Mouse (Mus musculus): ENCODE results near the gene Aplf. TPM values are rescaled to one million over a fixed set of nuclear protein-coding genes. Genes with fewer than 3 reads are reported as not detected.
A peak's percentile ranks its signal among the peaks of the same experiment; 100 is the strongest.

Aplf gene
- polyA plus RNA-seq, 2 experiments, result 10.3 to 14.3 TPM

DNA sequence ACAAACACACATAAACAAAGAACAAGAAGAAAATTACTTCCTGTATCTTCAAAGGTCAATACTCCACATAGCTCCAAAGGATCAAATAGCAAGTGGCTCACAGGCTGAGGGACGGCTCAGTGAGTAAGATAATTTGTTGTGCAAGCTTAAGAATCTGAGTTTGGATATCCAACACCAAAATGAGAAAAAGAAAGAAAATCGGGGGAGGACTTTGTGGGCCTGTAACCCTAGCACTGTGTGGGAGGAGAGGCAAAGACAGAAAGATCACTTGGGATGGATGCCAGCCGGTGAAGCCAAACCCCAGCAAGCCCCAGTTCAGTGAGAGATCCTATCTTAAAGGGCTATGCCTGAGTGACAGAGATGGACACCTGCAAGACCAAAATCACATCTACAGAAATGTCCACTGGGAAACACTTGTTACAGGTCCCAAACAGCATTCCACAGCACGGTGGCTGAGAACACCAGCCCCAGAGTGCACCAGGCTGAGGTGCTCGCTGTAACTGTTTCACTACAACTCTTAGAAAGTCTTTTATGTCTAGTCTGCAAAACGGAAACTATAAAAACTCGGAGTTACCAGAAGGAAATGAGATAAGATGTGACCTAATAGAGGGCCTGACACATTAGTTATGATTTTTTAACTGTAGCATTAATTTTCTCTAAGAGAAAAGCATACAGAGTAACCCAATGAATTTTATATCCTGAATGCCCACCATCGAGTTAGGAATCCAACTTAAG lies 17.9 kb downstream of the Aplf start:
- no peak overlapping the region for H3K4me3 ChIP-seq (replicated peaks; ENCODE audit: low read length)
- no peaks in the 10 kb centered on the region for H3K4me1 ChIP-seq (ENCODE audit: control insufficient read depth, insufficient read depth, low read length)
- H3K9me3 ChIP-seq (ENCODE audit: control insufficient read depth, low read length), result no peaks in the 10 kb centered on the region
- TF ChIP-seq POLR2A (IDR thresholded peaks at IDR 0.05; ENCODE audit: borderline replicate concordance, extremely low read depth, insufficient read depth, insufficient read length), result no peak
- no peak overlapping the region for H3K27ac ChIP-seq (replicated peaks; ENCODE audit: low read depth, low read length)
- H3K36me3 ChIP-seq (ENCODE audit: control insufficient read depth, insufficient read depth, low read length), result peaks cover 6% of the 10 kb centered on the region
- no peak overlapping the region for H3K4me2 ChIP-seq (replicated peaks; ENCODE audit: low read depth, low read length, severe bottlenecking)
- ATAC-seq (ENCODE audit: low FRiP score, low read depth) (no peak), DNase-seq (ENCODE audit: low spot score) (no peak)
- H3K27me3 ChIP-seq (ENCODE audit: control insufficient read depth, insufficient read depth, low read length), result no peaks in the 10 kb centered on the region
- WGBS, result 64% methylated on average over 8 of the region's 8 CpGs
- H3K9ac ChIP-seq (ENCODE audit: low read depth, low read length, severe bottlenecking), result no peak overlapping the region

DNA sequence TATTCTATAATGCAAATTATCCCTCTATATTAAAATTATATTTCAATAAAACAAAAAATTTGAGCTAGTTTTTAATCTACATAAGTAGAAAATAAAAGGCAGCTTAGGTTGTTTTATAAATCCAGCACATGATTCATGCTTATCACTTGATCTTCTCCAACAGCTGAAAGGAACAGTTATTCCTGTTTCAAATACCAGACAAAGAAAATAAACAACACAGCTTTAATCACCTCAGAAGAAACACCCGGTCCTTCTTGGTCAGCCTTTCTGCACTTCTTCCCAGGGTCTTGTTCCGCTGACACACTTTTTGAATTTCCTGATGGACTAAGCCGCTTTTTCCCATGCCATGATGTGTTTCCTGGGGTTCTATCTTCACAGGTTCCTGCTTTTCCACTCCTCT lies 18.5 kb downstream of the Aplf start:
- H3K4me2 ChIP-seq (replicated peaks; ENCODE audit: low read depth, low read length, severe bottlenecking), result no peak overlapping the region
- peaks cover 6% of the 10 kb centered on the region for H3K36me3 ChIP-seq (ENCODE audit: control insufficient read depth, insufficient read depth, low read length)
- no peak for ATAC-seq (ENCODE audit: low FRiP score, low read depth)
- H3K27me3 ChIP-seq (ENCODE audit: control insufficient read depth, insufficient read depth, low read length), result no peaks in the 10 kb centered on the region
- WGBS, result 68% methylated on average over 3 of the region's 3 CpGs
- TF ChIP-seq POLR2A (IDR thresholded peaks at IDR 0.05; ENCODE audit: borderline replicate concordance, extremely low read depth, insufficient read depth, insufficient read length), result no peak
- no peak overlapping the region for H3K27ac ChIP-seq (replicated peaks; ENCODE audit: low read depth, low read length)
- no peaks in the 10 kb centered on the region for H3K4me1 ChIP-seq (ENCODE audit: control insufficient read depth, insufficient read depth, low read length)
- H3K4me3 ChIP-seq (replicated peaks; ENCODE audit: low read length), result no peak overlapping the region
- no peak overlapping the region for H3K9ac ChIP-seq (ENCODE audit: low read depth, low read length, severe bottlenecking)
- no peaks in the 10 kb centered on the region for H3K9me3 ChIP-seq (ENCODE audit: control insufficient read depth, low read length)
- no peak for DNase-seq (ENCODE audit: low spot score)

DNA sequence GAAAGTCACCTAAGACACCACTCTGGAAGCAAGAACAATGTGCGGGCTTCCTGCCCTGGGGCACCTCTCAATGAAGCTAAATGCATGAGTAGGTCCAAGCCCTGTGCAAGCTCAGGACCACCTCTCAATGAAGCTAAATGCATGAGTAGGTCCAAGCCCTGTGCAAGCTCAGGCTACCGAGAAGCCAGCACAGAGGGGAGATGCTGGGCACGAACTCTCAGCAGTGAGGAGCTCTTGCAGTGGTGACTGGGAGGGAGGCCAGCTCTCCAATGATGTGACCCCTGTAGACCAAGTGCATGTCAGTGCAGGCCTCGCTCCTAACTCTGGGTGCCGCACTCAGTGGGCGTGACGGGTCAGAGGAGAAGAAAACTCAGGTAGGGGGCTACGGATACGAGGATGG lies 19.3 kb downstream of the Aplf start:
- no peaks in the 10 kb centered on the region for H3K4me1 ChIP-seq (ENCODE audit: control insufficient read depth, insufficient read depth, low read length)
- no peaks in the 10 kb centered on the region for H3K9me3 ChIP-seq (ENCODE audit: control insufficient read depth, low read length)
- H3K27ac ChIP-seq (replicated peaks; ENCODE audit: low read depth, low read length), result no peak overlapping the region
- no peak overlapping the region for H3K9ac ChIP-seq (ENCODE audit: low read depth, low read length, severe bottlenecking)
- ATAC-seq (ENCODE audit: low FRiP score, low read depth) (no peak), DNase-seq (ENCODE audit: low spot score) (no peak)
- WGBS, result 96% methylated on average over 9 of the region's 9 CpGs
- peaks cover 6% of the 10 kb centered on the region; the same call in 1 of the 2 replicates for H3K36me3 ChIP-seq (ENCODE audit: control insufficient read depth, insufficient read depth, low read length)
- TF ChIP-seq POLR2A (IDR thresholded peaks at IDR 0.05; ENCODE audit: borderline replicate concordance, extremely low read depth, insufficient read depth, insufficient read length), result no peak
- no peak overlapping the region for H3K4me2 ChIP-seq (replicated peaks; ENCODE audit: low read depth, low read length, severe bottlenecking)
- no peaks in the 10 kb centered on the region for H3K27me3 ChIP-seq (ENCODE audit: control insufficient read depth, insufficient read depth, low read length)
- H3K4me3 ChIP-seq (replicated peaks; ENCODE audit: low read length), result no peak overlapping the region

DNA sequence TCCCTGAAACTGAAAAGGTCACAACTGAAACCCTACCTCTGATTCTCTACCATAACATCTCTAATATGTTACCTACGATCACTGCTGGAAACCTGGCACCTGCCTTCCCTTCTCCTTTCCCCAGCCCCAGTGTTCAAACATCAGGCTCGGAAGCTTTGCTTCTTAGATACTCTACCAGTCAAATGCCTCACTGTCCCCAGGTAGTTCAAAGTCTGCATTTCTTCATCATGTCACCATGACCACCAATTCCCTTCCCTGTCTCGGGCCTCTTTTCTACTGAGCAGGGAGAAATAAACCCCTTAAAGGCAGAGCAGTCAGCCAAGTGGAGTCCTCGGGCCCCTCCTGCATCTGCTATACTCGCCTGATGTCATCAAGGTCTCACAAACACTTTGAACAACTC lies 20.2 kb downstream of the Aplf start:
- no peaks in the 10 kb centered on the region for H3K4me1 ChIP-seq (ENCODE audit: control insufficient read depth, insufficient read depth, low read length)
- no peak overlapping the region for H3K4me3 ChIP-seq (replicated peaks; ENCODE audit: low read length)
- no peak overlapping the region for H3K9ac ChIP-seq (ENCODE audit: low read depth, low read length, severe bottlenecking)
- DNase-seq (ENCODE audit: low spot score) (no peak), ATAC-seq (ENCODE audit: low FRiP score, low read depth) (no peak)
- no peak for TF ChIP-seq POLR2A (IDR thresholded peaks at IDR 0.05; ENCODE audit: borderline replicate concordance, extremely low read depth, insufficient read depth, insufficient read length)
- H3K36me3 ChIP-seq (ENCODE audit: control insufficient read depth, insufficient read depth, low read length), result peaks cover 6% of the 10 kb centered on the region; the same call in 1 of the 2 replicates
- no peak overlapping the region for H3K27ac ChIP-seq (replicated peaks; ENCODE audit: low read depth, low read length)
- no peak overlapping the region for H3K4me2 ChIP-seq (replicated peaks; ENCODE audit: low read depth, low read length, severe bottlenecking)
- H3K9me3 ChIP-seq (ENCODE audit: control insufficient read depth, low read length), result no peaks in the 10 kb centered on the region
- no peaks in the 10 kb centered on the region for H3K27me3 ChIP-seq (ENCODE audit: control insufficient read depth, insufficient read depth, low read length)
- WGBS, result 84% methylated on average over 5 of the region's 5 CpGs

DNA sequence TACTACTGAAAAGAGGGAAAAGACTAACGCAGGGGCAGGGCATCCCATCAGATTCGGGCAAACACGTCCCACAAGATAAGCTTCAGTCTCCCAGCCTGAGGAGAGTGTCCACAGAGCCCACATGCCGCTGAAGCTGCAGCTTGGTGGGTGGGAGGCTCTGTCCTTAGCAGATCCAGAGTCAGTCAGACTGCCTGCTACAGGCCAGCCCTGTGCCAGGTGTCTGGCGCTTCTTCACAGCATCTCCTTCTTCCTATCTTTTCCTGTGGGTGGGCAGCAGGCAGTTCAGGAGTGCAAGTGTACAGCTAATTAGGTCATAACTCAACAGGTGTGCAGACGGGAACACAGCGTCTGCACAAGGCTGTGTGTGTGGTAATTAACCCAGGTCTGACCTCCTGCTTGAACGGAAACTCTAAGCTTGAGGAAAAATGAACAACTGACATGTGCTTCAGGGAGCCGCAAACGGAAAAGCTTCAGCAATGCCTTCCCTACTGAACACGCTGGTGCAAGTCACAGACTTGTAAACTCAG lies 33.8 kb downstream of the Aplf start:
- H3K36me3 ChIP-seq (ENCODE audit: control insufficient read depth, insufficient read depth, low read length), result no peaks in the 10 kb centered on the region
- H3K9ac ChIP-seq (ENCODE audit: low read depth, low read length, severe bottlenecking), result no peak overlapping the region
- no peak overlapping the region for H3K4me2 ChIP-seq (replicated peaks; ENCODE audit: low read depth, low read length, severe bottlenecking)
- no peak for TF ChIP-seq POLR2A (IDR thresholded peaks at IDR 0.05; ENCODE audit: borderline replicate concordance, extremely low read depth, insufficient read depth, insufficient read length)
- no peak overlapping the region for H3K4me3 ChIP-seq (replicated peaks; ENCODE audit: low read length)
- H3K4me1 ChIP-seq (ENCODE audit: control insufficient read depth, insufficient read depth, low read length), result no peaks in the 10 kb centered on the region
- no peak overlapping the region for H3K27ac ChIP-seq (replicated peaks; ENCODE audit: low read depth, low read length)
- ATAC-seq (ENCODE audit: low FRiP score, low read depth) (no peak), DNase-seq (ENCODE audit: low spot score) (peak; percentile 22)
- H3K9me3 ChIP-seq (ENCODE audit: control insufficient read depth, low read length), result no peaks in the 10 kb centered on the region
- 30% methylated on average over 11 of the region's 11 CpGs for WGBS
- H3K27me3 ChIP-seq (ENCODE audit: control insufficient read depth, insufficient read depth, low read length), result no peaks in the 10 kb centered on the region

Measured in limb, embryonic 14.5 days (tissue).